Mouse (Mus musculus): ENCODE data around the gene Pabpn1l. TPM values are rescaled to one million over a fixed set of nuclear protein-coding genes. Genes with fewer than 3 reads are reported as not detected.

Gene Pabpn1l
- polyA plus RNA-seq, 1 experiment from 2014 or later = not detected

Small RNA genes within 50 kb of the gene (microRNA-seq; reads per million reads assigned to microRNA genes)
- gene Mir6396 = not detected

Other genes starting within 250 kb of the Pabpn1l start
- gene Zc3h18, start 246.1 kb downstream of the Pabpn1l start, polyA plus RNA-seq (2016; fragmentation: Nextera tagmentation; extraction: Ambion mirVana) = 73.2 and 81.1 TPM in 2 replicates
- gene Il17c, start 200.7 kb downstream of the Pabpn1l start, polyA plus RNA-seq (2016; fragmentation: Nextera tagmentation; extraction: Ambion mirVana) = 0.21 TPM in 1 of 2 replicates, not detected in the other
- gene Cyba, start 189.8 kb downstream of the Pabpn1l start, polyA plus RNA-seq (2016; fragmentation: Nextera tagmentation; extraction: Ambion mirVana) = 70.0 and 75.7 TPM in 2 replicates
- 52.1 and 54.2 TPM in 2 replicates for gene Mvd, start 179.3 kb downstream of the Pabpn1l start, polyA plus RNA-seq (2016; fragmentation: Nextera tagmentation; extraction: Ambion mirVana)
- 0.18 and 0.22 TPM in 2 replicates for gene Snai3, start 162.0 kb downstream of the Pabpn1l start, polyA plus RNA-seq (2016; fragmentation: Nextera tagmentation; extraction: Ambion mirVana)
- gene Rnf166, start 146.7 kb downstream of the Pabpn1l start, polyA plus RNA-seq (2016; fragmentation: Nextera tagmentation; extraction: Ambion mirVana) = 31.0 and 33.0 TPM in 2 replicates
- gene Ctu2, start 146.6 kb downstream of the Pabpn1l start, polyA plus RNA-seq (2016; fragmentation: Nextera tagmentation; extraction: Ambion mirVana) = 84.7 and 89.1 TPM in 2 replicates
- gene Piezo1, start 71.4 kb downstream of the Pabpn1l start, polyA plus RNA-seq (2016; fragmentation: Nextera tagmentation; extraction: Ambion mirVana) = 6.1 and 8.8 TPM in 2 replicates
- 73.2 and 79.8 TPM in 2 replicates for gene Cdt1, start 54.7 kb downstream of the Pabpn1l start, polyA plus RNA-seq (2016; fragmentation: Nextera tagmentation; extraction: Ambion mirVana)
- gene Aprt, start 45.8 kb downstream of the Pabpn1l start, polyA plus RNA-seq (2016; fragmentation: Nextera tagmentation; extraction: Ambion mirVana) = 313 and 321 TPM in 2 replicates
- gene Galns, start 11.3 kb downstream of the Pabpn1l start, polyA plus RNA-seq (2016; fragmentation: Nextera tagmentation; extraction: Ambion mirVana) = 4.6 and 5.5 TPM in 2 replicates
- gene Trappc2l, start 11.1 kb downstream of the Pabpn1l start, polyA plus RNA-seq (2016; fragmentation: Nextera tagmentation; extraction: Ambion mirVana) = 41.0 and 44.1 TPM in 2 replicates
- 1.6 and 2.4 TPM in 2 replicates for gene Cbfa2t3, start 76.4 kb upstream of the Pabpn1l start, polyA plus RNA-seq (2016; fragmentation: Nextera tagmentation; extraction: Ambion mirVana)
- gene Acsf3, start 152.7 kb upstream of the Pabpn1l start, polyA plus RNA-seq (2016; fragmentation: Nextera tagmentation; extraction: Ambion mirVana) = 19.0 and 19.1 TPM in 2 replicates
- 0.71 and 0.72 TPM in 2 replicates for gene Cdh15, start 225.2 kb upstream of the Pabpn1l start, polyA plus RNA-seq (2016; fragmentation: Nextera tagmentation; extraction: Ambion mirVana)